Mouse (Mus musculus) liver, embryonic 11.5 days (tissue): ENCODE measurements around the gene Arl4a. TPM values are rescaled to one million over a fixed set of nuclear protein-coding genes. Genes with fewer than 3 reads are reported as not detected.

Source experiments
- ATAC-seq: fragments of 200-750 bp; cut with Nextera tagmentation; replicated peaks from 2 replicates; pipeline ENCODE4 v1.8.0; 2017; ENCODE audit warnings: moderate number of reproducible peaks, mild to moderate bottlenecking, moderate TSS enrichment, moderate library complexity; ENCODE audit not compliant: low FRiP score
- DNase-seq: peaks from one replicate; pipeline ENCODE4 v3.0.0-alpha.2; 2017; ENCODE audit warnings: low spot score
- H3K27ac ChIP-seq: fragments of 300-500 bp; sonication (generic); 2 replicates; pipeline ENCODE4 v1.5.1; 2014; ENCODE audit warnings: mild to moderate bottlenecking, low read depth, low read length, control low read depth
- H3K27me3 ChIP-seq: fragments of 300-500 bp; sonication (generic); replicated peaks from 2 replicates; pipeline ENCODE4 v1.6.1; 2014; ENCODE audit warnings: low read length, mixed read lengths; ENCODE audit not compliant: control insufficient read depth, insufficient read depth
- H3K36me3 ChIP-seq: fragments of 300-500 bp; sonication (generic); 2 replicates; pipeline ENCODE4 v1.6.1; 2014; ENCODE audit warnings: mild to moderate bottlenecking, low read length, moderate library complexity, mixed read lengths; ENCODE audit not compliant: control insufficient read depth, insufficient read depth
- H3K4me1 ChIP-seq: fragments of 300-500 bp; sonication (generic); replicated peaks from 2 replicates; pipeline ENCODE4 v1.6.1; 2014; ENCODE audit warnings: low read length, mixed read lengths; ENCODE audit not compliant: control insufficient read depth, insufficient read depth
- H3K4me2 ChIP-seq: fragments of 300-500 bp; sonication (generic); 2 replicates; pipeline ENCODE4 v1.6.1; 2014; ENCODE audit warnings: mild to moderate bottlenecking, control low read depth, moderate library complexity
- H3K4me3 ChIP-seq: fragments of 300-500 bp; sonication (generic); 2 replicates; pipeline ENCODE4 v1.5.1; 2014; ENCODE audit warnings: low read depth, low read length, control low read depth
- H3K9ac ChIP-seq: fragments of 300-500 bp; sonication (generic); 2 replicates; pipeline ENCODE4 v1.6.1; 2014; ENCODE audit warnings: low read depth, low read length, control low read depth
- H3K9me3 ChIP-seq: fragments of 300-500 bp; sonication (generic); 2 replicates; pipeline ENCODE4 v1.6.1; 2016; ENCODE audit warnings: low read length, inconsistent platforms, mixed read lengths; ENCODE audit not compliant: control insufficient read depth
- WGBS: fragments of 180-500 bp; shearing (Covaris S2); extraction: QIAGEN DNeasy Blood & Tissue Kit; methylation state at CpG from one replicate; pipeline ENCODE4 v1.1.7; 2014; 5-methylcytosine and 5-hydroxymethylcytosine counted together
- polyA plus RNA-seq: library from polyadenylated mRNA; unstranded; fragments of >200 nt; fragmentation: Nextera tagmentation; extraction: Ambion mirVana; gene quantifications from 2 replicates; pipeline ENCODE4 v1.2.1, GENCODE M21; 2014

Gene Arl4a
- polyA plus RNA-seq, 1 experiment from 2014 or later, result 44.9 TPM

- H3K4me2 ChIP-seq, result no peak overlapping the region
- H3K27ac ChIP-seq, result no peak overlapping the region
- WGBS, result 82% methylated on average over 3 of the region's 3 CpGs
- no peaks in the 10 kb centered on the region for H3K9me3 ChIP-seq
- DNase-seq, result no peak
- H3K4me3 ChIP-seq, result no peak overlapping the region
- no peaks in the 10 kb centered on the region for H3K27me3 ChIP-seq
- H3K4me1 ChIP-seq, result no peaks in the 10 kb centered on the region
- no peak overlapping the region for H3K9ac ChIP-seq
- no peak for ATAC-seq
- H3K36me3 ChIP-seq, result no peaks in the 10 kb centered on the region
These were observed 69.7 kb downstream of the Arl4a start for GRCm38 (mm10) chr12:39968109-39968508.

GRCm38 (mm10) chr12:39959166-39959565 is 78.7 kb downstream of the Arl4a start:
- H3K9me3 ChIP-seq, result no peaks in the 10 kb centered on the region
- H3K4me3 ChIP-seq, result no peak overlapping the region
- WGBS, result 85% methylated on average over 8 of the region's 8 CpGs
- no peak overlapping the region for H3K4me2 ChIP-seq
- H3K36me3 ChIP-seq, result no peaks in the 10 kb centered on the region
- ATAC-seq (no peak), DNase-seq (no peak)
- H3K9ac ChIP-seq, result no peak overlapping the region
- H3K27ac ChIP-seq, result no peak overlapping the region
- H3K4me1 ChIP-seq, result no peaks in the 10 kb centered on the region
- H3K27me3 ChIP-seq, result no peaks in the 10 kb centered on the region

GRCm38 (mm10) chr12:39957931-39958671 is 79.7 kb downstream of the Arl4a start:
- Histone ChIP-seq H3K27me3 (no peaks in the 10 kb centered on the region), H3K4me3 (no peak overlapping the region), H3K9me3 (no peaks in the 10 kb centered on the region), H3K27ac (no peak overlapping the region), H3K4me2 (no peak overlapping the region), H3K9ac (no peak overlapping the region), H3K36me3 (no peaks in the 10 kb centered on the region), H3K4me1 (no peaks in the 10 kb centered on the region)
- ATAC-seq, result no peak
- no peak for DNase-seq
- 77% methylated on average over 8 of the region's 8 CpGs for WGBS

GRCm38 (mm10) chr12:39956396-39956795 is 81.4 kb downstream of the Arl4a start:
- no peak overlapping the region for H3K4me3 ChIP-seq
- H3K9me3 ChIP-seq, result no peaks in the 10 kb centered on the region
- H3K4me1 ChIP-seq, result no peaks in the 10 kb centered on the region
- no peaks in the 10 kb centered on the region for H3K27me3 ChIP-seq
- no peaks in the 10 kb centered on the region for H3K36me3 ChIP-seq
- DNase-seq (no peak), ATAC-seq (no peak)
- no peak overlapping the region for H3K9ac ChIP-seq
- H3K27ac ChIP-seq, result no peak overlapping the region
- H3K4me2 ChIP-seq, result no peak overlapping the region
- WGBS, result 64% methylated on average over 15 of the region's 15 CpGs

Other genes with a start within 250 kb of the Arl4a start
- 0.23 and 0.25 TPM in 2 replicates for gene Scin, start 96.2 kb upstream of the Arl4a start, polyA plus RNA-seq
- 0.14 TPM in 2 replicates for gene Lsmem1, start 161.5 kb upstream of the Arl4a start, polyA plus RNA-seq
- gene Ifrd1, start 210.5 kb upstream of the Arl4a start, polyA plus RNA-seq, result 99.9 and 112 TPM in 2 replicates